Mouse (Mus musculus) spleen, adult 2 months (tissue): ENCODE measurements around the gene Gm30191.

Experiments
- CTCF ChIP-seq: fragments of 200-500 bp; IDR thresholded peaks from 2 replicates; pipeline ENCODE4 v1.5.1; 2011; ENCODE audit warnings: mild to moderate bottlenecking, inconsistent platforms; ENCODE audit not compliant: insufficient read depth, insufficient read length, insufficient replicate concordance; ENCODE audit errors: extremely low read depth
- POLR2A ChIP-seq: fragments of 200-500 bp; IDR thresholded peaks from 2 replicates; pipeline ENCODE4 v1.6.1; 2011; ENCODE audit warnings: low read depth, low read length, inconsistent platforms

- no peak for TF ChIP-seq CTCF
- TF ChIP-seq POLR2A = no peak
These were observed 9.1 kb downstream of the Gm30191 start for GRCm38 (mm10) chr4:134255854-134256253.
